Mouse (Mus musculus): ENCODE data around the gene Ceacam18.
"Not testable (repeated sequence)": the region's sequence is repeated elsewhere in the genome, so short reads cannot be mapped to it uniquely, and the experiment has no call there.

The Ceacam18 gene

DNA sequence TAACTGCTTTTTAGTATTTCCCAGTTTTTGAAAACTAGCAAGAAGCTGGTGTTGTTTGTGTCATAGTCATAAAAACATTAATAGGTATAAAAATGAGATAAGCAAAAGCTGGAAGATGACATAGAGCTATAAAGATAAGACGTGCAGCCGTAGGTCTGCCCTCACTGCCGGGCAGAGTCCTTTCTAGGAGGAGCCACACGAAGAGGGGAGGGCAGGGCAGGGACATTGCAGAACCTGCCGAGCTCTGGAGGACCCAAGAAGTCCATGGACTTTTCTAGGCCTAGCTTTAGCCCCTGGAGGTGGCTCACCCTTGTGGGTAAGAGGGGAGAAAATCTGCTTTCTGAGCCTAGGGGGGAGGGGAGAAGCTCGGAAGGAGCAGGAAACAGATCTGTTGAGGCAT is at the start of gene Ceacam18:
TSS of gene Ceacam18 (plus strand) at position 208 of the 400 bp plus-strand sequence.
- DNase-seq, result no peak

GRCm38 (mm10) chr7:43584790-43585189 is 49.7 kb upstream of the Ceacam18 start:
- no peak for DNase-seq

DNA sequence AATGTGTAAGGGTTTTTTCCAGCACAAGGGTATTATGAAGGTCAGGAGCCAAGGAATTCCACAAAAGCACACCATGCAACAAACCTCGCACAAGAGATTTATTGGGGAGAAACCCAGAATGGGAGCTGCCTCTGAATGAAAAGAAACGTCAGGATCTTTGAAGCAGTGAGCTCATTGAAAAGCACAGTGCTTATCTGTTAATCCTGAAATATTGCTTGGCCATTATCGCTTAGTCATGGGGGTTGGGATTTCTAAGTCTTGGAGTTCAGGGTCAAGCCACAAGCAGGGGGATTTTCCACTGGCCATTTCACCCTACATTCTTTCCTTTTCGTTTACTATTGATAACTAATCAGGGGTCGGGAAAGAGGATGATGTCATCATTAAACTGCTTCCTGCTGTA is 32.6 kb upstream of the Ceacam18 start:
- DNase-seq, result no peak

GRCm38 (mm10) chr7:43606896-43607742 is 27.4 kb upstream of the Ceacam18 start, which contains the start of gene Zfp819:
Gene Zfp819 (plus strand): TSS chr7:43607169.
- peak; percentile 72 for DNase-seq

GRCm38 (mm10) chr7:43607743-43608287 is 26.7 kb upstream of the Ceacam18 start:
- DNase-seq, result no peak

DNA sequence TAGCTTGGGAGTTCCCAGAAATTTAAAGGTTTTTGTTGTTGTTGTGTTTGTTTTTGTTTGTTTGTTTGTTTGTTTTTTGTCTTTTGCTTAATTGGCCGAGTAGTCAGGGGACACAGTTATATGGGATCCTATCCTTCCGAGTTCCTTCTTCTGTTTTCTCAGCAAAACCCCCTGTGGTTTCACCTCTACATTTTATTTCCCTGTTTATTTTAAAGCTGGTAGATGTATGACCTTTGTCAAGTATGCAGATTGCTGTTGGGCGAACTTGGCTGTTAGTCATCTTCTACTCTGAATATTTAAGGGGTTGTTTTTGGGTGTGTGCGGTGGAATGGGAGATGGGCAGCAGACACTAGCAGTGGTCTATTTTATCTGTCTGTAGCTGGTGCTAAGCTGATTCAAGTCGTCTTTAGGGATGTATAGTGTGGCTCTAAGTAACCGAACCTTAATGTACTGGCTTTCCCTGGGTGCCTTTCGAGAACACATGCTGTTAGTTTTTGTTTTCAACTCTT is 26.1 kb upstream of the Ceacam18 start:
- DNase-seq, result no peak

GRCm38 (mm10) chr7:43613816-43614551 is 20.5 kb upstream of the Ceacam18 start:
- DNase-seq, result no peak

DNA sequence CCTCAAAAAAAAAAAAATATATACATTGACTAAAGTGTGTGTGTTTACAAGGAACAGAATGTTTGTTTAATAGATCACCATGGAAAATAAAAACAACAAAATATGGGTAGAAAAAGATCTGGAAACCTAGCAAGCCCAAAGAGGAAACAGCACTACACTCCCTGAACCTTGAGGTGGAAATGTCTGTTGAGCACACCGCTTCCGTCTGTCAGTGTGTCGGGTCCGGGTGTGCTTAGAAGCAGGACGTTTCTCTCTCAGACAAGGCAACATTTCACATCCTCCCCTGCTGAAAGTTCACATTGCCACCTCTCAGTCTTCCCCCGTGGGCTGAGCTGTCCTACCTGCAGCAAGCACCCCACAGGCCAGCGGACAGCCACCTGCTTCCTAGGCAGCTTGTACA is 11.6 kb upstream of the Ceacam18 start:
- DNase-seq, result no peak

GRCm38 (mm10) chr7:43623819-43624218 is 10.7 kb upstream of the Ceacam18 start:
- DNase-seq, result no peak

- no peak for DNase-seq
Measured at GRCm38 (mm10) chr7:43625065-43625464, 9.4 kb upstream of the Ceacam18 start.

DNA sequence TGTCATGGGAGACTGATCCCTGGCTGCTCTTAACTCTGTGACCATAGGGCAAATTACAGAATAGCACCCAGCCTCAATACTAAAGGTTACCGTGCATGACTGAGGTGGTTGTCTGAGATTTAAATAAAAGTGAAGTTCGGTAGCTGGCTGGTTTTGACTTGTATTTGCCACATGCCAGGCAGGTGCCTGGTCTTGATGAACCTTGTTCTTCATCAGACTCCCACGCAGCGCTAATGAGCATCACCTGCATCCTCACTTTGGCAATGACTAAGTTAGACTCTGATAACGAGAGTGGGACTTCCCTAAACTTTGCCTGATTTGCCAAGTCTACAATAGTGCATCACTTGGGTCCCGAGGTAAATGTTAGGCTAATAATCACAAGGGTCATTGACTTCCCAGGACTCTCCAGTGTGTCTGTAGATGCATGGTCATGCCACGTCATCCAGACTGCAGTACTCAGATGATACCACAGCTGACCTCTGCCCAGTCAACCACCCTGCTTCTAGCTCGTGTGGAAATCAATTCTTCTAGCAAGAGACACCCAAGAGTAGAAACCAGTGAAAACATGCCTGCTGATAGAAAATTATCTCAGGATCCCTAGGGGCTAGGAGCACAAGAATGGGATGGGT is 8.6 kb upstream of the Ceacam18 start:
- no peak for DNase-seq

GRCm38 (mm10) chr7:43633940-43634339 is 567 bp upstream of the Ceacam18 start:
- DNase-seq, result no peak

GRCm38 (mm10) chr7:43636194-43636593 is 1.7 kb downstream of the Ceacam18 start:
- no peak for DNase-seq

- DNase-seq, result no peak
Measured at GRCm38 (mm10) chr7:43637118-43637517, 2.6 kb downstream of the Ceacam18 start.

DNA sequence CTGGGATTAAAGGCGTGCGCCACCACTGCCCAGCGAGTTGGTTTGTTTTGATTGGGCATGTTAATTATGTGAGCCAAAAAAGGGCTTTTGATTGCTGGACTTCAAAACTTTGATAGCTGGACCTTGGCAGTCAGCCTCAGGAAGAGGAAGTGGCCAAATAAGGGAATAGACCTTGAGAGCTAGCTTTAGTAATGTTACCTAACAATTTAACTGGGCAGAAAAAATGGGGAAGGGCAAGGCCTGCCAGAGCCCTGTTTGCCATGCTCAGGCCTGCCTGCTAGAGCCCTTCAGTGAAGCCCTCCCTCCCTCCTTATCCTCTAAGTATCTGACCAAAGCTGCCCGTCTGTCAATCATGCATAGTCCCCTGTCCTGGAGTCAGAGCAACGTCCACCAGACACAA is 8.1 kb downstream of the Ceacam18 start:
- DNase-seq, result no peak

- no peak for DNase-seq
Measured at GRCm38 (mm10) chr7:43643046-43643652, 8.6 kb downstream of the Ceacam18 start.

- no peak for DNase-seq
Measured at GRCm38 (mm10) chr7:43652683-43653082, 18.2 kb downstream of the Ceacam18 start.

GRCm38 (mm10) chr7:43654519-43654918 is 20.0 kb downstream of the Ceacam18 start:
- no peak for DNase-seq

DNA sequence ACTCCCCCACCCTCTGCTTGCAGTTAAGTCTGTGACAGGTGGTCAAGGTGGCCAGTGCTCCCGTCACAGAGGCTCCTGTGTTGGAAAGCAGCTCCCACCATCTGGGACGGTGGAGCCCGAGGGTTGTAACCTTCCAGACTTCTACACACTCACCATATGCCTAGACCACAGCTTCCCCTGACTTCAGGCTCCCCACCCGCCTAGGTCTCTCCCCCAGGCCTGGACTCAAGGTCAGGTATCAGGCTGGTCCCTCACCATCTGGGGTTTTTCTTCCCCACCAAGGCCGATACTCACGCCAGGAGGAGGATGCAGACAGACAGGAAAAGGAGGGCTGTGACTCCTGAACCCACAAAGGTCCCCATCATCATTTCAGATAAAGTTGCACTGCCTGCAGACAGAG is 21.7 kb downstream of the Ceacam18 start:
- DNase-seq, result no peak

DNA sequence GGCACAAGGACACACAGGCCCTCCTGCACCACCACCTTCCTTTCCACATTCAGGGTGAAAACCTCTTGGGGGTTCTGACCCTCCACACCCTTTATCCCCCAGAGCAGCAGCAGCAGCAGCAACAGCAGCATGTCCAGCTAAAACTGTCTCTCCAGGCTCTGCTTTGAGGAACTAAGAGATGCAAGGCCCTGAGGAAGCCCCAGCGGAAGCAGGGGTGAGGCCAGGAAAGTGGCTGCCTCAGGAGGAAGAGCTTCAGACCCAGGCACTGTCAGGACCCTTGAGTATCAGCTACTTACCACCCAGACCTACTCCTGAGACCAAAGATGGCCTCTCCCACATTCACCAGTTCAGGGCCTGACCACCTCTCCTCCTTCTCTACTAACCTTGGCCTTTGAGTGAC is 25.5 kb downstream of the Ceacam18 start, which contains the start of gene Siglece:
TSS of gene Siglece (minus strand) at position 160 of the 400 bp plus-strand sequence.
- DNase-seq, result no peak

- no peak for DNase-seq
Measured at GRCm38 (mm10) chr7:43662804-43663203, 28.3 kb downstream of the Ceacam18 start.

- not testable (repeated sequence) for DNase-seq
Measured at GRCm38 (mm10) chr7:43667221-43667620, 32.7 kb downstream of the Ceacam18 start.

Data from right cerebral cortex, postnatal 4 days (tissue).